Mouse (Mus musculus): Measurements from ENCODE around the gene Clec2g. TPM values are rescaled to one million over a fixed set of nuclear protein-coding genes. Genes with fewer than 3 reads are reported as not detected.

Gene Clec2g
- polyA plus RNA-seq, 1 experiment from 2014 or later = 3.8 TPM

DNA sequence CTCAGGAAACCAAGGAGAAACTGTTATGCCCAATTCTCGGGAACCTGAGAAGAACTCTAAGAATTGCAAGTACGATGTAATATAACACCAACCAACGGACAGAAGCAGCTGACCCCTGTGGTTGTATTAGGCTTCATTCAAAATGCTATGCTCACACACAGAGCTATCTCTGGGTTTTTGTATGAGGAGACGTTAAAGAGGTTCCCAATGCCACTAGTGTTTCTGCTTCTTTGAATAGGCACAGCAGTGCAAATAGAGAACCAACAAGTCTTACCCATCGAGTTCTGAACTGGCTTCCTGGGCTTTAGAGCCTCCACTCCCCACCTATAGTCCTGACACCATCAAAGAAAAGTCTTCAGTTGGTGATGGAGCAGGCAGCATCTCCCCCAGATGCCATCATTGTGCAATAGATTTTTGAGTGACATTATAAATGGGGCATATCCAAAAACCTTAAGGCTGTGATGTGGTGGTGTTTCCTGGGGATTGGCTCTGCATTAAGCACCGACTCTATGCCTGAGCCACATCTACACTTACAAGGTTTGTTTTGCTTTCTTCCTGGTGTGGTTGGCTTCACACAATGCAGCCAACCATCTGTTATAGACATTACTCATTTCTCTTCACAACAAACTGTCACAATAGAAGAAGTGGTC is 96.1 kb downstream of the Clec2g start:
- Histone ChIP-seq H3K9ac (ENCODE audit: low read length) (no peak overlapping the region), H3K4me3 (ENCODE audit: low read depth, low read length) (no peak overlapping the region), H3K4me1 (replicated peaks; ENCODE audit: control insufficient read depth, insufficient read depth) (no peaks in the 10 kb centered on the region), H3K27ac (replicated peaks) (no peak overlapping the region), H3K9me3 (ENCODE audit: control insufficient read depth, low read length) (no peaks in the 10 kb centered on the region), H3K4me2 (replicated peaks; ENCODE audit: low read depth) (no peak overlapping the region), H3K36me3 (ENCODE audit: control insufficient read depth, insufficient read depth, low read length) (no peaks in the 10 kb centered on the region), H3K27me3 (ENCODE audit: control insufficient read depth, insufficient read depth, low read length) (no peaks in the 10 kb centered on the region)
- ATAC-seq (ENCODE audit: low FRiP score, low TSS enrichment) = no peak
- TF ChIP-seq CTCF (IDR thresholded peaks at IDR 0.05; ENCODE audit: low read depth) (no peak), EP300 (optimal IDR thresholded peaks at IDR 0.05) (no peak)
- WGBS = 59% methylated on average over 6 of the region's 6 CpGs
- DNase-seq (ENCODE audit: low spot score) = no peak

DNA sequence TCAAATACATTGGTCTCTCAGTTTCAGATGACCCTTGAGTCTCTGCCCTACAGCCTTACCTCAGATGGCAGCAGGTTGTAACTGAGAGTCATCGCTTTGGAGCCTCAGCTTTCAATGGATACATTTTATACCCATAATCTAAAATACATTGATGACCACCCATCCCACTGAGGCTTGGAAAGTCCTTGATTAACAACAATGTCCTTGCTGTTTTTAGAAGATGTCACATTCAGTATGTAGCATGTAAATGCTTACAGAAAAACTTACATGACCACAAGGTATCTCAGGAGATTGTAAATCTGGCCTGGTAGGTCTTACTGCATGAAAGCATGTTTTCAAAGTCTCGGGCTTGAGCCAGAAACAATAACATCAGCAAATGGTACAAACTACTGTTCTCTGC is 96.8 kb downstream of the Clec2g start:
- no peak for DNase-seq (ENCODE audit: low spot score)
- no peaks in the 10 kb centered on the region for H3K27me3 ChIP-seq (ENCODE audit: control insufficient read depth, insufficient read depth, low read length)
- no peak overlapping the region for H3K4me3 ChIP-seq (ENCODE audit: low read depth, low read length)
- no peak for ATAC-seq (ENCODE audit: low FRiP score, low TSS enrichment)
- H3K9ac ChIP-seq (ENCODE audit: low read length) = no peak overlapping the region
- no peaks in the 10 kb centered on the region for H3K36me3 ChIP-seq (ENCODE audit: control insufficient read depth, insufficient read depth, low read length)
- H3K27ac ChIP-seq (replicated peaks) = no peak overlapping the region
- no peaks in the 10 kb centered on the region for H3K4me1 ChIP-seq (replicated peaks; ENCODE audit: control insufficient read depth, insufficient read depth)
- TF ChIP-seq EP300 (optimal IDR thresholded peaks at IDR 0.05) (no peak), CTCF (IDR thresholded peaks at IDR 0.05; ENCODE audit: low read depth) (no peak)
- H3K4me2 ChIP-seq (replicated peaks; ENCODE audit: low read depth) = no peak overlapping the region
- WGBS = 82% methylated on average over 2 of the region's 2 CpGs
- no peaks in the 10 kb centered on the region for H3K9me3 ChIP-seq (ENCODE audit: control insufficient read depth, low read length)

GRCm38 (mm10) chr6:129033397-129033796 is 99.2 kb downstream of the Clec2g start:
- Histone ChIP-seq H3K27me3 (ENCODE audit: control insufficient read depth, insufficient read depth, low read length) (no peaks in the 10 kb centered on the region), H3K36me3 (ENCODE audit: control insufficient read depth, insufficient read depth, low read length) (no peaks in the 10 kb centered on the region), H3K9ac (ENCODE audit: low read length) (no peak overlapping the region), H3K4me2 (replicated peaks; ENCODE audit: low read depth) (no peak overlapping the region), H3K4me1 (replicated peaks; ENCODE audit: control insufficient read depth, insufficient read depth) (no peaks in the 10 kb centered on the region), H3K27ac (replicated peaks) (no peak overlapping the region), H3K4me3 (ENCODE audit: low read depth, low read length) (no peak overlapping the region), H3K9me3 (ENCODE audit: control insufficient read depth, low read length) (no peaks in the 10 kb centered on the region)
- 79% methylated on average over 2 of the region's 2 CpGs for WGBS
- TF ChIP-seq CTCF (IDR thresholded peaks at IDR 0.05; ENCODE audit: low read depth) (peak; percentile 61), EP300 (optimal IDR thresholded peaks at IDR 0.05) (no peak)
- no peak for DNase-seq (ENCODE audit: low spot score)
- no peak for ATAC-seq (ENCODE audit: low FRiP score, low TSS enrichment)

Small RNA genes lying within 50 kb of the gene (microRNA-seq; reads per million reads assigned to microRNA genes)
- gene Gm27336 (not detected), gene Mir7649 (not detected)

Other genes starting within 250 kb of the Clec2g start
- gene Klrb1, start 211.3 kb upstream of the Clec2g start, polyA plus RNA-seq (2015; fragmentation: Nextera tagmentation; extraction: Ambion mirVana) = not detected in 2 replicates
- gene Klrb1c, start 145.2 kb upstream of the Clec2g start, polyA plus RNA-seq (2015; fragmentation: Nextera tagmentation; extraction: Ambion mirVana) = 0.07 and 0.18 TPM in 2 replicates
- gene Gm44511, start 108.1 kb upstream of the Clec2g start, polyA plus RNA-seq (2015; fragmentation: Nextera tagmentation; extraction: Ambion mirVana) = not detected in 2 replicates
- gene Klrb1b, start 108.0 kb upstream of the Clec2g start, polyA plus RNA-seq (2015; fragmentation: Nextera tagmentation; extraction: Ambion mirVana) = 0.16 and 0.19 TPM in 2 replicates
- 0.06 and 0.17 TPM in 2 replicates for gene Clec2i, start 46.8 kb upstream of the Clec2g start, polyA plus RNA-seq (2015; fragmentation: Nextera tagmentation; extraction: Ambion mirVana)
- 0.59 and 0.68 TPM in 2 replicates for gene BC035044, start 43.3 kb upstream of the Clec2g start, polyA plus RNA-seq (2015; fragmentation: Nextera tagmentation; extraction: Ambion mirVana)
- gene Klrb1f, start 111.5 kb downstream of the Clec2g start, polyA plus RNA-seq (2015; fragmentation: Nextera tagmentation; extraction: Ambion mirVana) = 0.16 and 0.18 TPM in 2 replicates
- gene Clec2e, start 166.5 kb downstream of the Clec2g start, polyA plus RNA-seq (2015; fragmentation: Nextera tagmentation; extraction: Ambion mirVana) = 0.07 TPM in 1 of 2 replicates, not detected in the other
- 0.42 and 0.87 TPM in 2 replicates for gene Clec2d, start 246.2 kb downstream of the Clec2g start, polyA plus RNA-seq (2015; fragmentation: Nextera tagmentation; extraction: Ambion mirVana)